Mouse (Mus musculus) embryo, embryonic 11 days (tissue): ENCODE data around the gene Huwe1.

ENCODE experiments used
- DNase-seq: peaks from one replicate; pipeline ENCODE4 v3.0.0-alpha.2; 2015

The Huwe1 gene

DNA sequence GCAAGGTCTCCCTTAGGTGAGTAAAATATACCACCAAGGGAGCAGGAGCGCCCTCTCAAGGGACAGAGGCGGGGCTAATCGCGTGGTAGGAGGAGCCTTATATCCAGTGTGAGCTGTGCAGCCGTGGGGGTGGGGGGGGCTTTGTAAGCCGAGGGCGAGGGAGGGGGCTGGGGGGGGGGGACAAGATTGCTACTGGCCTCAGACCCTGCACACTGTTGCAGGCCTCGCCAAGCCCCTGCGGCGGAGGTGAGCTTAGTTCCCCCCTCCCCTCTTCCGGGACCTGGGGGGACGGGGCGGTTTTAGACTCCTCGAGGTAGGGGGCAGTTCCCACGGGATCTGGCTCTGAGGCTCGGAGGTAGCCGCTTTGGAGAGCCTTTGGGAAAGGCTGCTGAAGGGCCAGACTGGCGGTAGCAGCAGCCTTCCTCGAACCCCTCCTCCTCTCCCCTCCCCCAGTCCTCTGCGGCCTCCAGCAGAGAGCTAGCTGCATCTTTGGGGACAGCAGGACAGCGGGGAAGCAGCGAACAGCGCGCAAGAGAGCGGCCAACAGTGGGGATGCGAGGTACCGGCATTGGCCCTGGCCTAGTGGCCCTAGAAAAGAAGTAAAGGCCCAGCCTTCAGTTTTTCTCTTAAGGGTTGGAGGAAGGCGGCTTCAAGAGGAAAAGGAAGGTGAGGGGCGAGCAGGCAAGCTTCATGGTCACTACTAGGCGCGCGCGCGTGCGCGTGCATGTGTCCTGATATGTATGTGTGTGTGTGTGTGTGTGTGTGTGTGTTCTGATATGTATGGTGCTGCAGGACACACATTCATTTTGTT lies at the start of gene Huwe1:
Gene Huwe1 (plus strand): TSS at position 107 of the 811 bp plus-strand sequence.
- DNase-seq, result peak; percentile 90

DNA sequence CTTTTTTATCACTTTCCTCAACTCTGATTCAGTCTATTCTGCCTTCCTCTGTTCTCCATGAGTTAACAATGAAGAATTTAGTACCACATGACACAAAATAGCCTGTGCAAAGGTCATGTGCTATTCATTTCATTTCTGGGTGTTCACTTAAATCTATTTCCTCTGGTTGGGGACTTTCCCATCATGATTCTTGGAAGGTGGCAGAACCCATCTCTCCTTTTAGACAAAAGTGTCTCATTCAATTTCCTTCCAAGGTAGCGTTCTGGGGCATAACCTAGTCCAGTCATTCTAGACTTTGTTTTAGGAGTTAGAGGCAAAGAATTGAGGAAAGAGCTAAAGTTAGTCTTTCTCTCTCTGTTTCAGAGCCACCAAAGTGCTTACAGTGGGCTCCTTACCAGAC lies 20.3 kb upstream of the Huwe1 start:
- no peak for DNase-seq

DNA sequence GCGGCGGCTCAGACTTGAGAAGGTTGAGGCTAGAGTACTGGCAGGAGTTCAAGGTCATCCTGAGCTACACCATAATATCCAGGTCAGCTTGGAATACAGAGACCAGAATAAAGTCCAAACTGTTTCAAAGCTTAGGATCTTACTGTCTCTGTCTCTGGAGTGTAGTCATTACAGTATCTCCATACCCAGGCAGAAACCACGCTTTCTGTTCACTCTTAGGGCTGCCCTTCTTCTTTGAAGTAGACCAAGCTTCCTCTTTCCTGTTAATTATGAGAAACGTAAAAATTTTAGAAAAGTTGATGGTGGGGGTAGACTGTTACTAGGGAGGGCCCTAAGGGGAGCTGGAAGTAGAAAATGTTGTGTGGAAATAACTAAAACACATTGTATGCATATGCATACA lies 17.7 kb upstream of the Huwe1 start:
- no peak for DNase-seq

DNA sequence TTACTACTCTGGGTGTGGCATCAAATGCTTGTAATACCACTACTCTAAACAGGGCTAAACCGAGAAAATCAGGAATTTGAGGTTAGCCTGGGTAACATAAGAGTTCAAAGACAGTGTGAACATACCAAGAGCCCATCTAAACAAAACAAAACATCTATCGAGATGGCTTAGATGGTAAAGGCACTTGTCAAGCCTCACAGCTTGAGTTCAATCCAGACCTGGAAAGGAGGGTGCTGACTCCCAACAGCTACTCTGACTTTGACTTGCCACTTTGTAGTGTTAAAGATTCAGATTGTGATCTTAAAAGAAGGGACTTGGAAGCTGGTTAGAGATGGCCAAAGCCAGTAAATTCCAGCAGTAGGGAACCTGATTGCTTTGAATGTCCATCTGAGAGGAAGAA lies 7.8 kb upstream of the Huwe1 start:
- DNase-seq, result no peak

- no peak for DNase-seq
Measured at GRCm38 (mm10) chrX:151797970-151798369, 2.6 kb upstream of the Huwe1 start.

GRCm38 (mm10) chrX:151802328-151802955 lies 1.8 kb downstream of the Huwe1 start:
- no peak for DNase-seq

- DNase-seq, result peak; percentile 97
Measured at GRCm38 (mm10) chrX:151802956-151803776, 2.6 kb downstream of the Huwe1 start.

GRCm38 (mm10) chrX:151803777-151804101 lies 3.1 kb downstream of the Huwe1 start:
- peak; percentile 60 for DNase-seq

DNA sequence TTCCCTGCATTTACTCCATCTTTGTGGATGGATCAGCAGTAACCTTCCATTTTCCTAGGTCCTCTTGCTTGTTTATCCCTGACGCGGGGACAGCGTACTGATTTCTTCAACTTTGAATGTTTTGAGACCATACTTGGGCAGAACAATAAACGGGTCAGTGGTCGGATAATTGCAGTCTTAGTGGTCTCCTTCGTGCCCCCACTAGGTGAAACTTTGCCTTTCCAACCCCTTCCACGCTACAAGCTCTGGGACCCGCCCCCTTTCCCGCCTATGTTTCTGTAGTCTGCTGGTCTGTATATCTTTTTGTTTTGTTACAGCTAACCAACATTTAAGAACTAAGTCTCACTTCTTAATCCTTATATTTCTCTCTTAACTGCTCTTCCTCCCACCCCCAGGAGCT lies 3.8 kb downstream of the Huwe1 start:
- no peak for DNase-seq

GRCm38 (mm10) chrX:151811481-151811880 lies 10.9 kb downstream of the Huwe1 start:
- no peak for DNase-seq

- DNase-seq, result no peak
Measured at GRCm38 (mm10) chrX:151813656-151814055, 13.0 kb downstream of the Huwe1 start.

DNA sequence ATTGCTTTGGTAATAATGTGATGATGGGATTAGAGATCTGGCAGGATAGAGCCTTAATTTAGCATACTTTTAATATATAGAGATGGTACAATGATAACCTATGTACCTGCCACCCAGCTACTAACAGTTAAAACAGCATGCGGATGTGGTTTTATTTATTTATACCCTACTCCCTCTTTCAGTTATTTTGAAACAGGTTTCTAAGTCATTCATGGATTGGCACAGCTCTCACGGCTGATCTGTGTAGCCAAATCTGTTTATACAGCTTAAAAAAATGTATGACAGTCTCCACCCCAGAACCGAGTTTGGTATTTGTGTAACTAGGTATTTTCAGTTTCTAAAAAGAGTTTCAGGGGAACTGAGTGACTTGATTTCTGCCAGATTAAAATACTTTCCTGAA lies 17.1 kb downstream of the Huwe1 start:
- no peak for DNase-seq

DNA sequence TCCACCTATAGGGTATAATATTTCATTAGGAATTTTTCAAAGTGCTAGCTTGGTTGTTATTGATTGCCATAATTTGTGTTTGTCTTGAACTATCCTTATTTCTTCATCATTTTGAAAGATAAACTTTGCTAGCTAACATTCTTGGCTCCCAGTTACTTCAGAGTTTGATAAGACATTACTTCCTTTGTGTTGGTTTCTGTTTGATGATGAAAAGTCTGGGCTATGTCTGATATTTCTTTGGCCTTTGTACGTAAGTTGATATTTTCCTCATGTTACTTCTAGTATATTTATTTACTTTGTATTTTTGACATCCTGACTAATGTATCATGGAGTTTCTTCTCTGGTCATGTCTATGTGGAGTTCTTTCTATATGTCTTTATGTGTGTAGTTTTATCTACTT lies 28.4 kb downstream of the Huwe1 start:
- no peak for DNase-seq

- DNase-seq, result no peak
Measured at GRCm38 (mm10) chrX:151831260-151831659, 30.7 kb downstream of the Huwe1 start.

GRCm38 (mm10) chrX:151832982-151833381 lies 32.4 kb downstream of the Huwe1 start:
- DNase-seq, result no peak

DNA sequence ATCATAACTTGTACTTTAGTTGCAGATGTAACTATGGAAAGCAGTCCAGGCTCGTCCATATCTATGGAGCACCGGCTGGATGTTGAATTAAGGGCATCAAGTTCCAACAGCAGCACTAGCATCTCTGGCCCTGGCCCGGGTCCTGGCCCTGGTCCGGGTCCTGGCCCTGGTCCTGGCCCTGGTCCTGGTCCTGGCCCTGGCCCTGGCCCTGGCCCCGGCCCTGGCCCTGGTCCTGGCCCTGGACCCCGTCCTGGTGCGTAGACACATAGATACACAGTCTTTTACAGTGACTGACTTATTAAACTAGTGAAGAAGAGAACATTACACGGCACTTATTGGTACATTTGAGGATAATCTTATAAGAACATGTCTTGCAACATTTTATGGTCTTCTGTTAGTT lies 58.8 kb downstream of the Huwe1 start:
- DNase-seq, result no peak

DNA sequence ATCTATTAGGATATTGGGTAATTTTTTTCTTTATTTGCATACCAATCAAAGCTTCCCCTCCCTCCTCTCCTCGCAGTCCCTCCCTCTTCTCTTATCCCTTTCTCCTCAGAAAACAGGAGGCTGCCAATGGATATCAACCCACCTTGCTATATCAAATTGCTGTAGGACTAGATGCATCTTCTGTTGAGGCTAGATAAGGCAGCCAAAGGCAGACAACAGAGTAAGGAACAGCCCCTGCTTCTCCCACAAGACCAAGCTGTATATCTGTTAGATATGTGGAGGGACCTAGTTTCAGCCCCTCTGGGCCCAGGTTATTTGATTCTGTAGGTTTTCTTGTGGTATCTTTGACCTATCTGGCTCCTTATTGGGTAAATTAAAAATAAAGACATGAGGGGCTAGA lies 110.1 kb downstream of the Huwe1 start:
- DNase-seq, result no peak

GRCm38 (mm10) chrX:151912267-151912666 lies 111.7 kb downstream of the Huwe1 start:
- DNase-seq, result no peak

DNA sequence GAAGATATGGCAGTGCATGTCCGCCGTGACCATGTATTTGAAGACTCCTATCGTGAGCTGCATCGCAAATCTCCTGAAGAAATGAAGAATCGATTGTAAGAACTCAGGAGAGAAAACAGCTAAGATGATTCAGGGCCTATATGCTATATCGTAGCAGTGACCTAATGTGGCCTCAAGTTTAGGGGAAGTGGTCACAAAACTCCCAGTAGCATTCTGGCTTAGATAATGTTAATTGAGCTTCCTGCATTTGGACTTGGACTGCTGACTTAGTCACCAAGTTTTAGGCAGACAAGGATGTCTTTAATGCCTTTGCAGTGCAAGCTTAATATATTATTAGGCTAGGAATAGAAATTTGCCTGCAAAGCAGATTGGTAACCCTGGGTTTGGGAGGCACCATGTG lies 128.8 kb downstream of the Huwe1 start:
- no peak for DNase-seq

DNA sequence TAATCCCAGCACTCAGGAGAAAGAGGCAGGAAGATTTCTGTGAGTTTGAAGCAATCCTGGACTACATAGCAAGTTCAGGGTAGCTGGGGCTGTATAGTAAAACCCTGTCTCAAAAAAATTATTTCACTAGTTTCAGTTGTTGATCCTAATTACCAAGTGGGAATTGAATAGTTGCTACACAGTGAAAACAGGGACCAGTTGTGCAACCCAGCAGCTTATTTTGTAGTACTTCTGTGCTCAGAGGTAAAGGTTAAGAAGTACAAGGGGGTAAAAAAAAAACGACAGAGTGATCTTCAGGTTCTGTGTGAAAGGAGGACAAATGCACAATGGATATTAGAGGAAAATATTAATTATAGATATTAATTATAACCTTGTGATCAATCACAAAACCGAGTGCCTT lies 138.2 kb downstream of the Huwe1 start:
- no peak for DNase-seq

DNA sequence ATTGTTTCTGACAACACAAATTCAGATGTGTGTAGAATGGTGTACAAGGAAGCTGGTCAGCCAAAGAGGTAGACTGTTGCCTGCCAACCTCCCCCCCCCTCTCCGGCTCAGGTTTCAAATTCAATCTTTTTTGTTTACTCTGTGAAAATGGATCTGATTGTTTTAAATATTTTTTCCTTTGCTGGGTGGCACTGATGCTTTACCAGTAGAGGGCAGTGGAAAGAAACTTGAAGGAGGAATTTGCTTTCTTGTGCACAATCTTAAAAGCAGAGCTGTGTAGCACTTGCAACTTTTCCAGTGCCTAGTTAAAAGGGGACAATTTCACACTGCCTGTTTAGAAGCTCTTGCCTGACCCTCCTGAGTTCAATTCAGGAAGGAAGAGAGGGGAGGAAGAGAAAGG lies 146.4 kb downstream of the Huwe1 start:
- DNase-seq, result peak; percentile 21

GRCm38 (mm10) chrX:151947781-151948180 lies 147.2 kb downstream of the Huwe1 start:
- no peak for DNase-seq

GRCm38 (mm10) chrX:151950231-151950630 lies 149.6 kb downstream of the Huwe1 start:
- no peak for DNase-seq

DNA sequence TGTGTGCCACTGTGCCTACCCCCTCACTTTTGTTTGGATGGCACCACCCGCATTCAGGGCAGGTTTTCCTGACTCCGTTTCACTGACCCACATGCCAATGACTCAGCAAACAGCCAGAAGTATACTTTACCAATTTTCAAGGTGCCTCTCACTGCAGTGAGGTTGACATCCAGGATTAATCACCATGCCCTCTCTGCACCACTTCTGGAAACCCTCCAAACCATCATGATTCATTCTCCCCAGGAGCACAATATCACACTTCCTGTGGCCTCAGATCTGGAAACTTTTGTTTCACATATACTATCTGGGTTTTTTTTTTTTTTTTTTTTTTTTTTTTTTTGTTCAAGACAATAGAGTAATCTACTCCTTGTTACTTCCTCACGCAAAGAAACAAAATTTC lies 150.6 kb downstream of the Huwe1 start:
- no peak for DNase-seq
